Mouse (Mus musculus): ENCODE measurements around the gene Nipsnap3b. TPM values are rescaled to one million over a fixed set of nuclear protein-coding genes. Genes with fewer than 3 reads are reported as not detected.

Gene Nipsnap3b
- polyA plus RNA-seq (2015; fragmentation: Illumina TruSeq; extraction: RNeasy Lipid Tissue Mini Kit (QIAGEN cat#74804); ENCODE audit: insufficient read depth, low read depth, low replicate concordance), result 4.6 TPM

DNA sequence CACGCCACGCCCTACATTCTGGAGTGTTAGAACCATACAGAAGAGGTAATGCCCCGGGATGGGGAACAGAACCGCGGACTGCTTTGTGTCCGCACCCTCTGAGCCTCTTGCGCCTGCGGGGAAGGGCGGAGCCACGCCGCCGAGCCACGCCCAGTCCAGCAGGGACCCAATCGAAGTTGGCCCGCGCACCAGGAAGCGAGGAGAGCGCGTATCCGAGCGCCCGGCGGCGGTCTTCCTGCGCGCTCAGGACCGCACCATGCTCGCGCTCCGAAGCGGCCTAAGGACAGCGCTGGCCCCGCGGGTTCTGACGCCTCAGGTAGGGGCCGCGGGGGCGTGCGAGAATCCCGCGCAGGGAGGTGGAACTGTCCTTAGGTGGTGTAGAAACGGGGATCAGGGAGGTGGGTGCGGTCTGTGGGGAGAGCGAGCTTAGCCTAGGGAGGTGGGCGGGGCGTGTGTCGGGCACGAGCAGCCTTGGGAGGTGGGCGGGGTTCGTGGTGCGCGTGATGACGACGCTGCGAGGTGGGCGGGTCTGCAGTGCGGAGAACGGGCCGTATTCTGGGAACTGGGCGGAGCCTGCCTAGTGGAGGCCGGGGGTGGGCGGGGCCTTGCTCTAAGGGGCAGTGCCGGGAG is at the start of gene Nipsnap3b:
Gene Nipsnap3b, plus strand, starts transcription at position 149 of the 630 bp plus-strand sequence.

DNA sequence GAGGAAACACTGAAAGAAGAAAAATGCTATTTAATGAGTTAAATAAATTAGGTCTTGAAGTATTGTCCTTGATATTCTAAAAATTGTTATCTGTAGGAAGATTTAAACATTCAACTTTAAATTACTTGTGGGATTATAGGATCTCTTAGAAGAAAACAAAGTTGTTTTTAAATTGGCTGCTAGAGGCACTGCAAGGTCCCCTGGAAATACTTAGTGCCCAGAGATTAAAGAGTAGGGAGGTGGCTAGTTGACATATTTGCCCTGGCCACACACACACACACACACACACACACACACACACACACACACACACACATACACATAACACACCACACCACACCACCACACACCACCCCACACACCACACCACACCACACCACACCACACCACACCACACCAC is 47.4 kb upstream of the Nipsnap3b start, which contains the start of gene Olfr270:
Gene Olfr270, plus strand, starts transcription at position 301 of the 400 bp plus-strand sequence.

DNA sequence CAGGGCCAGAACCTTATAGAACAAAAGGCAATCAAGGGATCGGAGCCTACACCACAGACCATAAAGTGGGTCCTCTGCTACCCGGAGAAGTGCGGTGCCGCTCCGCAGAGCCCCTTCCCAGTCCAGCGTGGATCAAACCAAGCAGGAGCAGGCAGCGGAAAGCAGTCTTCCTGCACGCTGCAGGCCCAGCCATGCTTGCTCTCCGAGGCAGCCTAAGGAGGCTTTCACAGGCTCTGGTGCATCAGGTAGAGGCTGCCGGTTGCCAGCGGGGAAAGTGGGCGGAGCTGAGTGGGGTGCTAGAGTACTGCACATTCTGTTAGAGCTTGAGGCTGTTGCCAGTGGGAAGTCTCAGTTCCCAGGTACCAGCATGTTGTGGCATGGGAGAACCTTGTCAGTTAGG is 22.4 kb upstream of the Nipsnap3b start, which contains the start of gene Nipsnap3a:
Gene Nipsnap3a, plus strand, starts transcription at position 25 of the 400 bp plus-strand sequence.

Other genes with a start within 250 kb of the Nipsnap3b start
- not detected for gene Olfr275, start 197.3 kb upstream of the Nipsnap3b start, polyA plus RNA-seq (2015; fragmentation: Illumina TruSeq; extraction: RNeasy Lipid Tissue Mini Kit (QIAGEN cat#74804); ENCODE audit: insufficient read depth, low read depth, low replicate concordance)
- gene Olfr273, start 152.6 kb upstream of the Nipsnap3b start, polyA plus RNA-seq (2015; fragmentation: Illumina TruSeq; extraction: RNeasy Lipid Tissue Mini Kit (QIAGEN cat#74804); ENCODE audit: insufficient read depth, low read depth, low replicate concordance), result not detected
- not detected for gene Olfr272, start 92.7 kb upstream of the Nipsnap3b start, polyA plus RNA-seq (2015; fragmentation: Illumina TruSeq; extraction: RNeasy Lipid Tissue Mini Kit (QIAGEN cat#74804); ENCODE audit: insufficient read depth, low read depth, low replicate concordance)
- gene Olfr270, start 47.3 kb upstream of the Nipsnap3b start, polyA plus RNA-seq (2015; fragmentation: Illumina TruSeq; extraction: RNeasy Lipid Tissue Mini Kit (QIAGEN cat#74804); ENCODE audit: insufficient read depth, low read depth, low replicate concordance), result not detected
- not detected for gene Nipsnap3a, start 22.6 kb upstream of the Nipsnap3b start, polyA plus RNA-seq (2015; fragmentation: Illumina TruSeq; extraction: RNeasy Lipid Tissue Mini Kit (QIAGEN cat#74804); ENCODE audit: insufficient read depth, low read depth, low replicate concordance)
- gene Abca1, start 148.0 kb downstream of the Nipsnap3b start, polyA plus RNA-seq (2015; fragmentation: Illumina TruSeq; extraction: RNeasy Lipid Tissue Mini Kit (QIAGEN cat#74804); ENCODE audit: insufficient read depth, low read depth, low replicate concordance), result 11.4 TPM